Mouse (Mus musculus): ENCODE data around the gene Dgkz. TPM values are rescaled to one million over a fixed set of nuclear protein-coding genes. Genes with fewer than 3 reads are reported as not detected.

Dgkz gene
- total RNA-seq, 2 experiments from 2014 or later: 64.3 to 85.9 TPM

DNA sequence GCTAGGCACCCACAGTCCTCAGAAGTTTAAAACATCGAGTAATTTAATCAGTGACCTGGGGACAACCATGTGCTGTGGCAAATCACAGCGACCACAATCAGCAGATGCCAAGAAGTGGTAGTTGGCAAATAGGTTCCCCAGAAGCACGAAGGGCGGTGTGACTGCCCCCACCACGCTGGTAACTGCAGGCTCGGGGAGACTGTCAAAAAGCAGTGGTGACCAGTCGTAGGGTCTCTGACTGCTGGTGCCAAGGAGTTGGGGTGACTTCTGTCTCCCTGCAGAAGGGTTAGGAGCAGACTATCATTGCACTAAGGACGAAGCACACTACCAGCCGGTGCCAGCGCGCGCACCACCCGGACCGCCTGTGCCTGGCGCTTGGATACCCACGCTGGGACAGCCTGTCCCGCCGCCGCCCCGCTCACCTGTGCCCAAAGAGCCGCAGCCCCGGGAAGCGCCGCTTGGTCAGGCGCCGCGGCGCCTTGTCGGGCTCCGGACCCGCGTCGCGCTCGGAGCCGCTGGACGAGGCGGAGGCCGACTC is 12.7 kb downstream of the Dgkz start:
- peak in 1 of 2 experiments; percentile 56 for DNase-seq
- intact Hi-C loops (cut with DNase I): loop anchor here (1.0 kb wide), 1 partner anchor 9 kb away; no protein-coding TSS in a partner anchor

DNA sequence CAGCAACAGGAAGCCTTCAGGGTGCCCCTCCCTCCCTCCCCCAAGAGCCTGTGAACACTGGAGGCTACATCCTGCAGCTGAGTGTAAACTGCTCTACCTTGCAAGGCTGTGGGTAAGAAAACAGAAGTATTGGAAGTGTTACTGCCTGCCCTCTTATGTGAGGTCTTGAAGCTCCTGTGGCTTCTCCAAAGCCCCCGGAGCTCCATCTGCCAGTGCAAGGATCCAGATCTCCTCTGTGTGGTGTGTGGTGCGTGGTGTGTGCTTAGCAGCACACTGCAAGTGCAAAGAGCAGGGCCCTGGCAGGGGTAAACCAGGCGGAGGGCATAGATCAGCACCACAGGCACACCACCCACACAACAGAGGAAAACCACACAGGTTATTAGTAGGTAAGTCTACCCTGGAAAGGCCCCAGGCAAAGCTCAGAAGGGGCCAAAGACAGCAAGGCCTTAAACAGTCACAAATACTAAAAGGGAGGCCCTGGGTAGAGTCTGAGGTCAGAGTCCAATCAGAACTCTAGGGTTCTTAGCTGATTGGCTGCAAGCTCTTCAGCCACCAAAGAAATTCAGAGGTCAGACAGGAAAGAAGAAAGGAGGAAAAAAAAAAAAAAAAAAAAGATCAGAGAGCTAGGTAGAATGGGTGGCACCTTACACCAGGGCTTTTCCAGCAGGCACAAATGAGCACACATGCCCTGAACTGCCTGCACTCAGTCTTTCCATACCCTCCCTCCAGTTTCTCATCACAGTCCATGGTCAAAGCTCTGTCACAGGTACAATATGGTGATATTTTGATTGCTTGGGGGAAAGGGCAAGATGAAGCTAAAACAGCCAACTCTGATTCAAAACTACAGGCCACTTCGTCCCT is 13.5 kb downstream of the Dgkz start:
- no peak for DNase-seq
- intact Hi-C loops (cut with DNase I): no loop called here

DNA sequence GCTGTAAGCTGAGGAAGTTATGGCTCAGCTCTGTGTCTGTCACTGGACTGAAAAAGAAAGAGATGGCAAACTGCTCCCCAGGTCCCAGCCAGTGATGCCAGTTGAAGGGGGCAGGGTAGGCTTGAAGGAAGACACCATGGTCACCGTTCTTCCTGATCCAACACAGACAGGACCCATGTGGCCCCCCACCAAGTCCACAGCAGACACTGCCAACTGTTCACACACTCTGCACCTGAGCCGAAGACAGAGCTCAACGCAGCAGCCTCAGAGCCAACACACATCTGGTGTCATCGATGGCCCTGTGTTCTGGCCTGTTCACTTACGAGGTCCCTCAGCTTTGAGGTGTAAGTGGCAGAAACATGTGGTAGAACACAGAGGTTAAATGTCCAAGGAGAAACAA is 15.2 kb downstream of the Dgkz start:
- no peak for DNase-seq
- intact Hi-C loops (cut with DNase I): no loop called here

DNA sequence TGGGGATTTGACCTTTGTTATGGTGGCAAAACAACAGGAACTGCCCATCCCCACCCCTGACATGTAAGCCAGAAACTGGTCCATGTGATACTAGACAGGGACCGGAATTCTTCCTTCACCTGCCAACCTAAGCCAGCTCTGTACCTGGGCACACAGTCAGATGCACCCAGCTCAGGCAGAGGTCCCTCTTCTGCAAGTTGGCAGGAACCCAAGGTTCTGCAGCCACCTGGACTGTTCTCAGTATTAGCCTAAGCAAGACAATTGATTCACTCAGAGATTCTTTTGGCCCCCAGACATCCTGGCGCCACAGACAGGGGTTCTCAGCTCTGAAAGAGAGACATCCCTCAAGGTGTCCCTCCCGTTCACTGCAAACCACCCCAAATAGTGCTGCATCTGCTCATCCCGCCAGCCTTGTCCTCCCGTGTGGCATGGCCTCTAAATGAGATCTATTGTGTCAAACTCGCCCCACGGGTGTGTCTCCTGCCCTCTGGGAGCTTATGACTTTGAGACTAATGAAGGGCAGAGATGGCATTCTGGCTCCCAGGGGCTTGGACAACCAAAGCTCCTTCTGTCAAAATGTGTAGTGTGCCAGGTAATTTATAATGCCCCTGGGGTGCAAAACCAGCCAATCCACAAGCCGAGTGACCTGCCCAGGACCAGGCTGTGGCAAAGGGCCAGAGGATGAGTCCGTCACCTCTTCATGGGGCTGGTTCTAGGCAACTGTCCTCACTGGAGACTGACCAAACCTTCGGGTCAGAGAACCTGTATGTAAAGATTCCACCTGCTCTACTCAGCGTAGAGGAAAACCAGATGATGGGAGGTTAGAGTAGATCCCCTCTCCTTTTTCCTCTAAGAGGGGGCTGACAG is 15.9 kb downstream of the Dgkz start:
- DNase-seq: no peak
- intact Hi-C loops (cut with DNase I): loop anchor here (2.0 kb wide), 1 partner anchor 15 kb away; the partner anchor contains the start of gene Gm9821

DNA sequence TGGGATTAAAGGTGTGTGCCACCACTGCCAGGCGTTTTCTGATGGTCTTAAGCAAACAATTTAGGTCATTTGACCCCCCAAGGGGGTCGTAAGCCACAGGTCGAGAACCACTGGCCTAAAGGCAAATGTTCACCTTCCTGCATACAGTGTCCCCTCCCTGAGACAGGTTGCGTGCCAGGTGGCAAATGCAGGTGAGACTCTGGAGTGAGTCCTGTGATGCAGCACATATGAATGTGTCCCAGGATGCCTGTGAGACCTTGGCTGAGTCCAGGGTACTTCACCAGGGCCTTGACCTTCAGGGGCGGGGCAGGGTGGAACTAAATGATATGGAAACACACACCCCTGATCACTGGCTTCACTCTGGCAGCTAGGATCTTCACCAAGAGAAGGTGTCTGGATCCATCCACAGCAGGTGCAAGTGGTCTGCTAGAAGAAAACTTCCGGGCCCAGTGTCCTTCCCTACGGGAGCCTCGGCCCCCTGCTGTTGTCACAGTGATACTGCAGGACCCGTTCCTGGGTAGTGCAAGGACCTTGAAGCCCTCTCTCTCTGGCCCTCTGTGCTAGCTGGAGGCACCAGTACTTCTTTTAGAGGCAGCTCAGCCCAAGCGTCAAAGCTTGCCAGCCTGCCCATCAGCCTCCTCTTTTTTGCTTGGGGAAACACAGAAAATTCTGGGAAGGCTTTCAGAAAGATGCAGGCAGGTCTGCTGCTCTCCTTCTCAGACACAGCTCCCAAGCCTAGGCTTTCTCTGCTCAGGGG is 16.8 kb downstream of the Dgkz start:
- intact Hi-C loops (cut with DNase I): loop anchor here (2.0 kb wide), 1 partner anchor 14 kb away; the partner anchor contains the start of gene Gm9821
- DNase-seq: peak; percentile 80 to 82

DNA sequence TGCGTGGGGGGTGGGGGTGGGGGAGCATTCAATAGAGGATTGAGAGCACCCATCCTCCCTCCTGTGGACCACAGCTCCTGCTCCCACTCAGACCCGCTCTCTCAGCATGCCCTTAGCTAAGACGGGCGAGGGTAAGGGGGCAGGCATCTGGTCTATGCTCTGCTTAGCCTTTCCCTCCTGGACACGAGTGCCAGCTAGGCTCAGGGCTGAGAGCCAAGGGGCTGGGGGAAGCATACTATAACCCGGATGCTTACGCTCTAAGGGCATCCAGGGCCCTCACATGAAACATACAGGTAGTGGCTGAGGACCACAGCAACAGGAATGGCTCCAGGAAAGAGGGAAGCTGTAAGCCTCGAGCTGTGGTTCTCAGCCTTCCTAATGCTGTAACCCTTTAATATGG is 17.6 kb downstream of the Dgkz start:
- intact Hi-C loops (cut with DNase I): loop anchor here (2.0 kb wide), 1 partner anchor 13 kb away; the partner anchor contains the start of gene Gm9821
- no peak for DNase-seq

DNA sequence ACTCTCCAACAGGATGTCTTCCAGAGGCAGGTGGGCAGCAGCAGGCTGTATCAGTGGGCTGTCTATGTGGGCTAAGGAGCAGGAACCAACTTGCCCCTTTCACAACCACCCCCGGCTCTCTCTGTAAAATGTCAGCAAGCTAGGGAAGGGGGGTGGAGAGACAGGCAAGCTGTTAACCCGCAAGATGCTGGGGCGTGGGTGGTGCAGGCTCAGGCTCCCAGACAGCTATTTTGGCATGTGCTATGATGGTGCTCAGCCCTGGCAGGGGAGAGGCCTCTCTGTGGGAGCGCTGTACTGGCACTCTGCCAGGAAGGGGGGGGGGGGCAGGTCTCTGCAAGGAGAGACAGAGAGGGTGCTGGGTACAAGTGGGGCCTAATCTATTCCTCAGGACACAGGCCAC is 18.6 kb downstream of the Dgkz start:
- intact Hi-C loops (cut with DNase I): no loop called here
- peak in 1 of 2 experiments; percentile 42 for DNase-seq

DNA sequence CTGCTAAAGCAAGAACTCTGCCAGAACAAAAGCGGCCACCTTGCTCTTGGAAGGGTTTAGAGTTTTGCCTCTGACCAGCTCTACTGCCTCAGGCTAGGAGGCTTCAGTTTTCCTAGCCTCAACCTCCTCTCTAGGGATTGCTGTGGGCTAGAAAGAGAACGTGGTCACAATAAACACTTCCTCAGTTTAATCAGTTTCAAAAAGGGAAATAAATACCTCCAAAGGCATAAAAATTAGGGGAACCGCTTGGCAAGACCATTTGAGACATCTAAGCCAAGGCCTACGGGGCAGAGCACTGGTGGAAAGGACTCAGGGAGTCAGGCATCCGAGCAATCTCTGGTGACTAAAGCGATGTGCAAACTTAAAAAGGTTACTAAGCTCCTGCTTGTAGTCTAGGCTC is 19.8 kb downstream of the Dgkz start:
- intact Hi-C loops (cut with DNase I): no loop called here
- DNase-seq: no peak

DNA sequence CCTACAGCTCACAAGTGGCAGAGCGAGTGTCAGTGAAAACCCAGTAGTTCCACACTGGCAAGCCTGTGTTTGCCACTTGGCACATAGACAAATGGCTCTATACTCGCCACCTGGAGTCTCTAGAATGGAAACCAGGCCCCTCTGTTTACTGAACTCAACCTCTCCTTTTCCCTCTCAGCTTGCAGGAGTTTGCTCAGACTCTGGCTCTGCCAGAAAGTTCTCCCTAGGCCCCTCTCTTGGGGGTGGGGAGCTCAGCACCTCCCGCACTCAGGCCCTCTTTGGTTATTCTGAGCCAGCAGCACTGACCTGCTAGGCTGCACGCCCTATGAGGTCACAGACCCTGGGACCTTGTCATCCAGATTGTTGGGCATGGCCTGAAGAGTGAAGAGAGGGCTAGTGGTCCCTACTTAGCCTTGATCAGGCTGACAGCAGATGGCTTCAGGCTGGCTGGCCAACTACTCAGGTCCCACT is 20.5 kb downstream of the Dgkz start:
- DNase-seq: no peak
- intact Hi-C loops (cut with DNase I): no loop called here

DNA sequence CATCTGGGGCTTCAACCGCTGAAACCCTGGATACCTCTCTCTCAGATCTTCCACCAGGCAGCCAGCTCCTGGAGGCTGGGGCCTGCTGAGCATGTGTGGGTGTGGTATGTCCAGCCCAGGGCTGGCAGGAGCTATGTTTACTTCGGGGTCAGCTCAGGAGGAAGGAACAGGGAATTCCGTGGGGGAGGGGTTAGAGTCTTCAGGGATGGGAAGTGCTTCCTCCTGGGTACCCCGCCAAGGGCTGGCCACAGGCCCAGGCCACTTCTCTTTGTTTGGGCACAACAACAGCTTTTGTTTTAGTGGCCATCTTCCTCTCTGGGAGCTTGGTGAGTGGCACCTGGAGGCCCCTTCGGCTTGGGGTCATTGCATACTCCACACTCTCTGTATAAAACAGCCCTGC is 21.8 kb downstream of the Dgkz start:
- intact Hi-C loops (cut with DNase I): loop anchor here (1.0 kb wide), 1 partner anchor 9 kb away; no protein-coding TSS in a partner anchor
- peak; percentile 86 to 87 for DNase-seq

DNA sequence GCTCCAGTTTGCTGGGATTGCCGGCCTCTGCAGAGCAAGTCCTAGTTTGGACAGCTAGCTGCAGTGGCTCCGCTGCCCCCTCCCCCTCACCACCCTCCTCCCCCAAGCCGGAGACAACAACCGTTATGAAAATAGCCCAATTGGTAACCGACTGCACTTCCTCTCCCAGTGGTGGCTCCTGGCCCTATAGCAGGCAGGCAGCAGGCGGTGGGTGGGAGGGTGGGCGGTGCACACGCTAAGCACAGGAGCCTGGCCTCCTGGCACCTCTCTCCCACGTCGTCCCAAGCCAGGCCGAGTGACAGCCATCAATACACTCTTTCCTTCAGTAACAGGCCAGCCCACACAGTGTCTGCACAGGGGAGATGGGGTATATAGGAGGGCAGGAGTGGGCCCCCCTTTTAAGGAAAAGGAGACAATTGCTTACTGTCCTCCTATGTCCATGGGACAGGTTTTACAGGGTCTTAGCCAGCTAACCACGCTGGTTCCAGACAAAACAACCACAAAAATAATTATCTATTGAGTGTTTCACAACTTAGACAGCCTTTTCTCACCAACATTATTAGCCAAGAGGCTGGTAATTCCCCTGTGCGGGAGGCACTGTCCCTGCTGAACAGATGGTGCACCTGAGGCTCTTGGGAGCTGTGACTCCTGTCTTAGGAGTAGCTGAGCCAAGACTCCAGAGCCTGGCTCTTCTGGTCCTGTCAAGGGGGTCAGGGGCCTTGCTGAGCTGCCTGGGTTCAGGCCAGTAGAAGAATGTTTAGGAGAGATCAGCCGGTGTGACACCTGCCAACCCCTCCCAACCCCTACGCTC is 25.2 kb downstream of the Dgkz start:
- DNase-seq: peak; percentile 76 to 79
- intact Hi-C loops (cut with DNase I): no loop called here

DNA sequence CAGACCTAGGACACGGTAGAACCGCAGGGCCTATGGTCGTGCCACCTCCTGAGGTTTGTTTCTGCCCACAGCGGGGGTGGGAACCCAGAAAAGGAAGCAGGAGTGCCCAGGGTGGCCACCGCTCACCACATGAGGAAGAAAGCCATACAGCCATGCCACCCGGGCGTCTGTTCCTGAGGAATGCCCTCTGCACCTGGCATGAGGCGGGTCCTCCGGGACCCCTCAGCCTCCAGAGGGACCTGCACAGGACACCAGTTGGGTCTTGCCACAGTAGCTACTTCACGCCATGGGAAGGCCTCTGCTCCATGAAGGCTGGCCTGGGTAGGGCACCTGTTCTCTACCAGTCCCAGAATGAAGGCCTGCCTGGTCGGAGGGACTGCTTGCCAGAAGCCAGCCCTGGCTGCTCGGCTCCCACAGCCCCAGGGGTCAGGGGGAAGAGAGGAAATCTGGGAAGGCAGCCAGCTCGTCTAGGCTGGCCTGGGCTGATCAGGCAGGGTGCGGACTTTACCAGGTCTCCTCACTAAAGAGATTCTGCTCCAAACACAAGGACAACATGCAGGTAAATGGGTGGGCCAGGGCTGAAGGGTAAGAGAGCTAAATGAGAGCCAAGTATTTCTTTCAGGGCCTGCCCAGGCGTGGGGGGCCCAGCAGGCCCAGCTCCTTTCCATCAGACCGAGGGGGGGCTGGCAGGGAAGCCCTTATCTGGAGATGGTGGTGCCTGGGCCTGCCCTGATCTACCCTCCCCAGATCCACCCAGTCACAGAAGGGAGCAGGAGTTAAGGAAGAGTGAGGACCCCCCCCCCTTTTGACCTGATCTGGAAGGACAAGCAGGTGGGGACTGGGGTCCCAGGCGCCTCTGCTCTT is 26.0 kb downstream of the Dgkz start:
- DNase-seq: peak; percentile 80 to 82
- intact Hi-C loops (cut with DNase I): no loop called here

DNA sequence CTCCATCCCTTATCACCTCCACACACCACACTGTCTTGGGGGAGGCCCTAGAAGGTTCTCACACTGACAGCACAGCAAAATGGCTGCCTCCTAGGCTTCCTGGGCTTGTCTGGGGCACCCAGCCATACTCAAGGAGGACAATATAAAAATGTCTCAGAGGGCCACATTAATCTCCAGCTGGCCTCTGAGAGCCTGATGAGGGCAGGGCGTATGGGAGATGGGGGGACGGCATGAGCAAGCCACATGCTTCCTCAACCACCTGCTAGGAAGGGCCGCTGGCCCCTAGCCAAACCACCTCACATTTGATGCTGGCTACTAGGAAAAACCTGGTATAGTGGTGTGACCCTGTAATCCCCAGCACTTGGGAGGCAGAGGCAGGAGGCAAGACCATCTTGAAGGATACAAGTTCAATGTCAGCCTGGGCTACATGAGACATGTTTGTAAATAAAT is 26.8 kb downstream of the Dgkz start:
- intact Hi-C loops (cut with DNase I): no loop called here

DNA sequence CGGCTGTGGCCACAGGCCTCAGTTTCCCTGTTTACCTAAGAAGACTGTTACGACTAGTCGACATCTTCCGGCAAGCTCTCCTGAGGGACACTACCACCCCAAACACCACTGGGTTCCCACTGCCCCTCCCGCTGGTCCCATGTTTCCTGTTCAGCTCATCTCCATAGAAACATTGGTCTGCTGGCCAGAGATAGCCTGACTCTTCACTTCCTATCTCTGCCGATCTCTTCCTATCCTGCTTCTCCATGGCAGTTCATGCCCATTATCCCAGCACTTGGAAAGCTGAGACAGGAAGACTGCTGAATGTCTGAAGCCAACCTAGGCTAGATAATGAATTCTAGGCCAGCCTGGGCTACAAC is 27.5 kb downstream of the Dgkz start:
- peak in 1 of 2 experiments; percentile 36 for DNase-seq
- intact Hi-C loops (cut with DNase I): no loop called here

More for the DNA sequence above, 26.8 kb downstream of the Dgkz start:
- DNase-seq: peak in 1 of 2 experiments; percentile 40

DNA sequence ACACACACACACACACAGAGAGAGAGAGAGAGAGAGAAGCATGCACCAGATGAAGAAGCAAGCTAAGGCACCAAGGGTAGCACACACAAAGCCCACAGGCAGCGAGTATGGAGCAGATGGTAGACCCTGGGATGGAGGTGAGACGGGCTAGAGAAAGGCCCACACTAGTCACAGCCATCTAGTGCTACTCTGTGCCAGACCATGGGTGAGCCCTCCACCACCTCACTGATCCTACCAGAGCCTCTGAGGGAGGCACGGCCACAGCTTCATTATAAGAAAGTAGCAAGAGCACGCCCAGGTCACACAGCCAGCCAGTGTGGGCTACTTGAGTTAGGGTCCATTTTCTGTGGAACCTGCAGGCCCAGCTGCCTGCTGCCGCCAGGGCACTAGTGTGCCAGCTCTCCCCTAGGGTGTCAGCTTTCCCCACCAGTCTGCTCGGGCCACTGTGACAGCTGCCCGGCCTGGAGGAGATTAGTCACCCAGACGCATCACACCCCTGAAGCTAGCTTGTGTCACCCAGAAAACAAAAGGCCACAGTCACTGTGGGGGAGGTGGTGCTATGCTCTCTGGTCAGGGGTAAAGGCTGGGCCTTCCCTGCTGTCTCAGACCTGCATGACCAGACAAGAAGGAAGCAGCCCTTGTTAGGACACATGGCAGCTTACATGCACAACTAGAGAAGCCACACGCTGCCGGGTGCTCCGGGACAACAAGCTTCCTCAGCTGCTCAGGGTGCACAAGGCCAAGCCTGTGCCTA is 28.1 kb downstream of the Dgkz start:
- intact Hi-C loops (cut with DNase I): no loop called here
- DNase-seq: peak; percentile 57 to 58

DNA sequence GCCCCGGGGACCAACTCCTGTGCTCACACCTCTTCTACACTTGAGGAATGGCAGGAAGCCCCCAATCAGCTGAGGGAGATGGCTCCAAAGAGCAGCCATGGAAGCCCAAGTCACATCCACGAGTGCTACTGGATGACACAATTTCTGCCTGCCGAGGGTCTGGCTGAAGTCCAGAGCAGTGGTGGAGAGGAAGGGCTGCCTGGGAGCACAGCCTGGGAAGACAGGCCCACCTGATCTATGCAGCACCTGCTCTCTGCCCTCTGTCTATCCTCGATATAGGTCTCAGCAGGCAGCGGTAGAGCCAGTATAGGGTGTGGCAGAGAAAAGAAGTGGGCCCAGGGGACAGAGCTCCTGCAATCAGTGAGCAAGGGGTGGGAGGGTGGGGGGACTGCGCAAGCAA is 28.8 kb downstream of the Dgkz start:
- intact Hi-C loops (cut with DNase I): no loop called here
- peak in 1 of 2 experiments; percentile 66 for DNase-seq

DNA sequence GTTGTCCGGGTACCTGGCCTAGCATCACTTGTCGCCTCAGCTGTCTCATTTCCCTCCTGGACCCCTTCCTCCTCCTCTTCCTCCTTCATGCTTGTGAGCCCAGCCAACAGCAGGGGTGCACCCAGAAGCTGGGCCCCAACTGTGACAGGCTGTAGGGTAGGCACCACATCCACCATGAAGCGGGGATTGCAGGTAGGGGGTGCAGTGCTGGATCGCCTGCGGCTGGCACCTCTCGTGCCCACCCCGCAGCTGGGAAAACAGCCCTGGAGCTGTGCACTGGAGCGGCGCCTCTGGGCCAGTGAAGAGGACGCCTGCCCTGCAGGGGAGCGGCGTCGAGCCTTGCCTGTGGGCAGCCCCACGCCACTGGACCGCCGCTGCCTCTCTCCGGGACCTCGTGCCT is 30.2 kb downstream of the Dgkz start, which contains the start of gene Gm9821:
TSS of gene Gm9821 (plus strand) at position 221 of the 400 bp plus-strand sequence.
- intact Hi-C loops (cut with DNase I): loop anchor here (2.0 kb wide), 2 partner anchors 13 to 41 kb away; no protein-coding TSS in a partner anchor
- no peak for DNase-seq
